Mouse (Mus musculus) erythroblast, embryonic 14.5 days (primary cell): ENCODE measurements around the gene Diras2.

Experiments used
- GATA1 ChIP-seq: IDR thresholded peaks from 2 replicates; pipeline ENCODE4 v1.6.1; 2012; ENCODE audit warnings: low read length, inconsistent platforms, mixed read lengths
- TAL1 ChIP-seq: IDR thresholded peaks from 3 replicates; pipeline ENCODE4 v1.6.1; 2012; ENCODE audit warnings: low read length, inconsistent platforms, mixed read lengths

DNA sequence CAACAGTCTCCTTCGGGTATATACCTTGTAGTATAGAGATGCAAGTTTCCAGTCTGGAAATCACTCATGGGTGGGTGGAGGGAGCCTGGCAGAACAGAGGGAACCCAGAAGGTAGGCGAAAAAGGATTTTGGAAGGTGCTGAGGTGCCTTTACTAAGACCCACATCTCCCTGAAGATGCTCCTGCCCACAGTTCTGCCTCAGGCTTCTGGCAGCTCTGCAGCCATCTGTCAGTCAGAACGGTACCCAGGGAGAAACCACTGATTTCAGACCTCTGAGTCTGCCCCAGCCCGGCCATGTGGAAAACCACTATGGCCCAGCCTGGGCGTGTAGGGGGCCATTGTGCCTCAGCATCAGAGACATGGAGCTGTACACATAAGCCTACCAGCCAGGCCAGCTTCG, 8.4 kb upstream of the Diras2 start:
- TF ChIP-seq GATA1 (no peak), TAL1 (no peak)
